Mouse (Mus musculus) hindbrain, postnatal 0 days (tissue): ENCODE measurements around the gene Fam13a. TPM values are rescaled to one million over a fixed set of nuclear protein-coding genes. Genes with fewer than 3 reads are reported as not detected.

Experiments used
- ATAC-seq: fragments of 200-750 bp; cut with Nextera tagmentation; 2 replicates; pipeline ENCODE4 v1.8.0; 2017; ENCODE audit warnings: mild to moderate bottlenecking, moderate TSS enrichment, moderate library complexity
- DNase-seq: peaks from one replicate; pipeline ENCODE4 v3.0.0-alpha.2; 2015; ENCODE audit warnings: low spot score
- H3K27ac ChIP-seq: fragments of 300-500 bp; sonication (generic); 2 replicates; pipeline ENCODE4 v1.5.1; 2014; ENCODE audit warnings: mild to moderate bottlenecking
- H3K27me3 ChIP-seq: fragments of 300-500 bp; sonication (generic); 2 replicates; pipeline ENCODE4 v1.6.1; 2014; ENCODE audit warnings: low read length, mixed read lengths; ENCODE audit not compliant: insufficient read depth
- H3K36me3 ChIP-seq: fragments of 300-500 bp; sonication (generic); 2 replicates; pipeline ENCODE4 v1.6.1; 2014; ENCODE audit warnings: low read length, mixed read lengths; ENCODE audit not compliant: insufficient read depth
- H3K4me1 ChIP-seq: fragments of 300-500 bp; sonication (generic); 2 replicates; pipeline ENCODE4 v1.6.1; 2014; ENCODE audit warnings: antibody characterized with exemption, low read length, mixed read lengths; ENCODE audit not compliant: insufficient read depth
- H3K4me2 ChIP-seq: fragments of 300-500 bp; sonication (generic); 2 replicates; pipeline ENCODE4 v1.6.1; 2014; ENCODE audit warnings: low read depth, mild to moderate bottlenecking, low read length, moderate library complexity, mixed read lengths
- H3K4me3 ChIP-seq: fragments of 300-500 bp; sonication (generic); 2 replicates; pipeline ENCODE4 v1.5.1; 2014; ENCODE audit warnings: low read length
- H3K9ac ChIP-seq: fragments of 300-500 bp; sonication (generic); replicated peaks from 2 replicates; pipeline ENCODE4 v1.6.1; 2014; ENCODE audit warnings: mild to moderate bottlenecking, low read length, moderate library complexity, mixed read lengths
- H3K9me3 ChIP-seq: fragments of 300-500 bp; sonication (generic); 2 replicates; pipeline ENCODE4 v1.6.1; 2016; ENCODE audit warnings: low read length, mixed read lengths
- CTCF ChIP-seq: IDR thresholded peaks from 2 replicates; pipeline ENCODE4 v1.5.1; 2016; ENCODE audit warnings: antibody characterized with exemption, control low read depth, low read depth
- WGBS: fragments of 180-500 bp; shearing (Covaris S2); extraction: QIAGEN DNeasy Blood & Tissue Kit; methylation state at CpG from one replicate; pipeline ENCODE4 v1.1.7; 2014; 5-methylcytosine and 5-hydroxymethylcytosine counted together
- polyA plus RNA-seq: library from polyadenylated mRNA; unstranded; fragments of >200 nt; fragmentation: Nextera tagmentation; extraction: Ambion mirVana; gene quantifications from 2 replicates; pipeline ENCODE4 v1.2.1, GENCODE M21; 2015
- total RNA-seq: library from RNA; depleted of rRNA; stranded (reverse); fragments of >200 nt; gene quantifications from 2 replicates; pipeline ENCODE4 v1.2.3, GENCODE M21; 2014

Fam13a gene
- total and polyA plus RNA-seq, 2 experiments from 2014 or later, result 5.1 to 14.3 TPM

DNA sequence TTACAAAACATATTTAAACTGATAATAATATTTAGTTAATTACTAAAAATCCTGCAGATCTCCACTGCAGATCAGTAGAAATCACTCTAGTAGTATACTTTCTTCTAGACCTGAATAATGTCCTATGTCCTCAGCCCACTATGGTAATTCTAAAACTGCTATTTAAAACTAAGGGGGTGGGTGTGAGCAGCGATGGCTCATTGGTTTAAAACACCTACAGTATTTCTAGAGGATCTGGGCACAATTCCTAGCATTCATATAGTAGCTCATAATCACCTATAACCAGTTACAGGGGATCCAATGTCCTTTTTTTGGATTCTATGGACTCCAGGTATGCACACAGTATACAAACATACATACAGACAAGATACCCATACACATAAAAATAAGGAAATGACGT, 78.1 kb downstream of the Fam13a start:
- DNase-seq, result no peak
- TF ChIP-seq CTCF, result no peak
- H3K27me3 ChIP-seq, result no peaks in the 10 kb centered on the region
- H3K27ac ChIP-seq, result no peak overlapping the region
- H3K4me1 ChIP-seq, result no peaks in the 10 kb centered on the region
- peaks cover 8% of the 10 kb centered on the region; the same call in 1 of the 2 replicates for H3K36me3 ChIP-seq
- WGBS, result 66% methylated on average over 2 of the region's 2 CpGs
- H3K9me3 ChIP-seq, result no peaks in the 10 kb centered on the region
- H3K9ac ChIP-seq, result no peak overlapping the region
- H3K4me3 ChIP-seq, result no peak overlapping the region
- no peak overlapping the region for H3K4me2 ChIP-seq
- no peak for ATAC-seq

GRCm38 (mm10) chr6:58943958-58944357, 80.4 kb downstream of the Fam13a start:
- no peaks in the 10 kb centered on the region for H3K27me3 ChIP-seq
- no peak overlapping the region for H3K4me3 ChIP-seq
- ATAC-seq (no peak), DNase-seq (no peak)
- H3K4me1 ChIP-seq, result no peaks in the 10 kb centered on the region
- no peak overlapping the region for H3K27ac ChIP-seq
- TF ChIP-seq CTCF, result no peak
- peaks cover 8% of the 10 kb centered on the region; the same call in 1 of the 2 replicates for H3K36me3 ChIP-seq
- H3K9me3 ChIP-seq, result no peaks in the 10 kb centered on the region
- H3K4me2 ChIP-seq, result no peak overlapping the region
- 93% methylated on average over 3 of the region's 3 CpGs for WGBS
- no peak overlapping the region for H3K9ac ChIP-seq

DNA sequence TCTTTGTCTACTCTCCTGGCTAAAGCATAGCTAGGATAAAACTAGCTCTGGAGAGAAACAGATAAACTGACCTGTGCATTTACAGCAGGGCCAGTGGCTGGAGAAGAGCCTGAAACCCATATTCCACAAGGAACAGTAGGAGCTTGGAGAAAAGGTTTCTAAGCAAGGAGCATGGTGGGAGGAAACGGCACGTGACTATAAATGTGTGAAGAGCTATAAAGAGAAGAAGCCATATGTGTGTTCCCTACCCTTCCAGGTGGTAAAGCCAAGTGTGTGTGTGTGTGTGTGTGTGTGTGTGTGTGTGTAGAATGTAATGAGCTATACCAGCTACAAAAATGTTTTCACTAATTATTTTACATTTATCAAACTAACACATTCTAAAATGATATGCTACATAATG, 82.1 kb downstream of the Fam13a start:
- Histone ChIP-seq H3K27ac (no peak overlapping the region), H3K4me2 (no peak overlapping the region), H3K4me3 (no peak overlapping the region), H3K9me3 (no peaks in the 10 kb centered on the region), H3K36me3 (peaks cover 8% of the 10 kb centered on the region; the same call in 1 of the 2 replicates), H3K27me3 (no peaks in the 10 kb centered on the region), H3K4me1 (no peaks in the 10 kb centered on the region), H3K9ac (no peak overlapping the region)
- DNase-seq (no peak), ATAC-seq (no peak)
- 92% methylated on average over 2 of the region's 2 CpGs for WGBS
- no peak for TF ChIP-seq CTCF

GRCm38 (mm10) chr6:58937726-58938125, 86.6 kb downstream of the Fam13a start:
- no peak overlapping the region for H3K4me2 ChIP-seq
- no peaks in the 10 kb centered on the region for H3K27me3 ChIP-seq

DNA sequence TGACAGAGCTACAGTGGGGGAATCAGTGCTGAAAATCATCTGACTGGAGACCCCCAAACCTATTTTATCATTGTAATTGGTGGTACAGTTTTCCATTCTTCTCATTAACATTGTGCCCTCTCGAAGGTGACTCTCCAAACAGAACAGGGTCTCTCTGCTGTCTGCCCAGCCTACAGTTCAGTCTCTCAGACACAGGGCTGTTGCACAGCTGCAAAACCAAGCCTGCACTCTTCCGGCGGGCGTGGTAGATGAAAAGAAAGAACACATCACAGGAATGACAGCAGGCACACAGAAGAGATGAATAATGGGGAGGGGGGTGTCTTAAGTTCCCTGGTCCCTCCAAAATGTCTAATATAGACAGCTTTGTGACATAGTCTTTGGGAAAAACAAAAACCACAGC, 90.2 kb downstream of the Fam13a start:
- Histone ChIP-seq H3K4me2 (no peak overlapping the region), H3K4me3 (no peak overlapping the region), H3K27me3 (no peaks in the 10 kb centered on the region), H3K9ac (no peak overlapping the region), H3K9me3 (no peaks in the 10 kb centered on the region), H3K27ac (peak overlapping the region; percentile 42; the same call in 1 of the 2 replicates), H3K4me1 (peaks cover 8% of the 10 kb centered on the region; the same call in 1 of the 2 replicates), H3K36me3 (no peaks in the 10 kb centered on the region; the same call in 1 of the 2 replicates)
- no peak for ATAC-seq
- TF ChIP-seq CTCF, result no peak
- 26% methylated on average over 4 of the region's 4 CpGs for WGBS
- DNase-seq, result no peak

More at GRCm38 (mm10) chr6:58937726-58938125, 86.6 kb downstream of the Fam13a start:
- TF ChIP-seq CTCF, result no peak
- Histone ChIP-seq H3K9ac (no peak overlapping the region), H3K4me3 (no peak overlapping the region), H3K27ac (no peak overlapping the region), H3K36me3 (no peaks in the 10 kb centered on the region; the same call in 1 of the 2 replicates), H3K4me1 (peaks cover 5% of the 10 kb centered on the region; the same call in 1 of the 2 replicates), H3K9me3 (no peaks in the 10 kb centered on the region)
- DNase-seq (no peak), ATAC-seq (no peak)

DNA sequence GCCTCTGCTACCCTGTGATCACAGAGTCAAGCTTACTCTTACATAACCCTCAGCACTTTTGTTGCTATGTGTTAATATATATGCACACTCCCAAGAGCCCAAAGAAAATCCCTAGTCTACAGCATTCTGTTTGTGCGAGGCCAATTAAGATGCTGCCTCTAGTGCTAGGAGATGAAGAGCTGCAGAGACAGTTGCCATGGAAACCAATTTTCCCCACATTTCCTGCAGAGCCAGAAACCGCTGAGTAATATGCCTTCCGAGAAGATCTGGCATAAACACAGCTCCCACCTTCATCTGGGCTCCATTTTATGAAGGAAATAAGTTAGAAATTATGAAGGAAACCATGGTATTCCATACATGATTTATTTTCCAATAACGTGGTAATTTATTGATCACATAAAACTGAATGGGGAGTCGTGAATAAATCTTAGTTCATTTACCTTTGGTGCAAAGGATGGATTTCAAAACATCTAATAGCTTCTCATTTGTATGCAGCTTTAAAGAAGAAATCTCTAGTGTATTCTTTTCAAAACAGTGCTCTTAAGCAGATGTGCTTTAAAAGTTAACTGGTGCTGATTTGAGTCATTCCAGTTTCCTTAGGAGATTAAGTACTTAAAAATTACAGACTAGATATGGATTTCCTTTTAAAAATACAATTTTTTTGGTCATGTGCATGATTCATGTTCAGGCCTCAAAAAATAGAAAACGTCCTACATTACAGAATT, 91.0 kb downstream of the Fam13a start:
- H3K36me3 ChIP-seq, result no peaks in the 10 kb centered on the region; the same call in 1 of the 2 replicates
- peak; percentile 43; the same call in 1 of the 2 replicates for TF ChIP-seq CTCF
- DNase-seq (peak; percentile 95), ATAC-seq (peak; percentile 92)
- no peak overlapping the region for H3K9ac ChIP-seq
- H3K9me3 ChIP-seq, result no peaks in the 10 kb centered on the region
- H3K4me2 ChIP-seq, result peak overlapping the region; percentile 27; the same call in 1 of the 2 replicates
- H3K27ac ChIP-seq, result peak overlapping the region; percentile 74
- no peak overlapping the region for H3K4me3 ChIP-seq
- H3K27me3 ChIP-seq, result no peaks in the 10 kb centered on the region
- 25% methylated on average over 6 of the region's 6 CpGs for WGBS
- peaks cover 8% of the 10 kb centered on the region; the same call in 1 of the 2 replicates for H3K4me1 ChIP-seq
